Mouse (Mus musculus) intestine, postnatal 0 days (tissue): ENCODE measurements around the gene Pik3ap1. TPM values are rescaled to one million over a fixed set of nuclear protein-coding genes. Genes with fewer than 3 reads are reported as not detected.

Experiments used
- ATAC-seq: fragments of 200-750 bp; cut with Nextera tagmentation; 2 replicates; pipeline ENCODE4 v1.8.0; 2017; ENCODE audit warnings: mild to moderate bottlenecking, moderate TSS enrichment, moderate library complexity
- H3K27ac ChIP-seq: fragments of 300-500 bp; sonication (generic); 2 replicates; pipeline ENCODE4 v1.5.1; 2014; ENCODE audit warnings: mild to moderate bottlenecking, low read depth, low read length, moderate library complexity
- H3K27me3 ChIP-seq: fragments of 300-500 bp; sonication (generic); replicated peaks from 2 replicates; pipeline ENCODE4 v1.6.1; 2014; ENCODE audit warnings: low read length, mixed read lengths; ENCODE audit not compliant: control insufficient read depth, insufficient read depth
- H3K36me3 ChIP-seq: fragments of 300-500 bp; sonication (generic); 2 replicates; pipeline ENCODE4 v1.6.1; 2014; ENCODE audit warnings: mild to moderate bottlenecking, moderate library complexity; ENCODE audit not compliant: control insufficient read depth, insufficient read depth
- H3K4me1 ChIP-seq: fragments of 300-500 bp; sonication (generic); replicated peaks from 2 replicates; pipeline ENCODE4 v1.6.1; 2014; ENCODE audit warnings: antibody characterized with exemption, low read length, mixed read lengths; ENCODE audit not compliant: control insufficient read depth, insufficient read depth
- H3K4me2 ChIP-seq: fragments of 300-500 bp; sonication (generic); replicated peaks from 2 replicates; pipeline ENCODE4 v1.6.1; 2014; ENCODE audit warnings: low read depth, mild to moderate bottlenecking, moderate library complexity
- H3K4me3 ChIP-seq: fragments of 300-500 bp; sonication (generic); 2 replicates; pipeline ENCODE4 v1.5.1; 2014; ENCODE audit warnings: low read depth, low read length
- H3K9ac ChIP-seq: fragments of 300-500 bp; sonication (generic); 2 replicates; pipeline ENCODE4 v1.6.1; 2014; ENCODE audit warnings: mild to moderate bottlenecking, low read depth, low read length
- H3K9me3 ChIP-seq: fragments of 300-500 bp; sonication (generic); 2 replicates; pipeline ENCODE4 v1.6.1; 2016; ENCODE audit warnings: mixed run types; ENCODE audit not compliant: control insufficient read depth
- CTCF ChIP-seq: sonication (generic); IDR thresholded peaks from 2 replicates; pipeline ENCODE4 v1.5.1; 2016; ENCODE audit warnings: low read depth, mild to moderate bottlenecking, control low read depth, antibody characterized with exemption, moderate library complexity
- WGBS: fragments of 180-500 bp; shearing (Covaris S2); extraction: QIAGEN DNeasy Blood & Tissue Kit; methylation state at CpG from one replicate; pipeline ENCODE4 v1.1.7; 2014; 5-methylcytosine and 5-hydroxymethylcytosine counted together
- polyA plus RNA-seq: library from polyadenylated mRNA; unstranded; fragments of >200 nt; fragmentation: Nextera tagmentation; extraction: Ambion mirVana; gene quantifications from 2 replicates; pipeline ENCODE4 v1.2.1, GENCODE M21; 2015

Gene Pik3ap1
- polyA plus RNA-seq, 1 experiment from 2014 or later: 2.0 TPM

GRCm38 (mm10) chr19:41341677-41342076 lies 43.2 kb downstream of the Pik3ap1 start:
- Histone ChIP-seq H3K27ac (no peak overlapping the region), H3K27me3 (no peaks in the 10 kb centered on the region), H3K9ac (no peak overlapping the region), H3K9me3 (no peaks in the 10 kb centered on the region), H3K4me2 (no peak overlapping the region), H3K4me1 (0 out of 2 replicates have a peak, but pooled peaks cover 3% of the 10 kb centered on the region), H3K4me3 (no peak overlapping the region), H3K36me3 (no peaks in the 10 kb centered on the region)
- ATAC-seq: no peak
- no peak for TF ChIP-seq CTCF
- WGBS: 74% methylated on average over 5 of the region's 5 CpGs

- ATAC-seq: no peak
Observed at GRCm38 (mm10) chr19:41339020-41339836, 45.7 kb downstream of the Pik3ap1 start.

GRCm38 (mm10) chr19:41338379-41338778 lies 46.5 kb downstream of the Pik3ap1 start:
- TF ChIP-seq CTCF: no peak
- Histone ChIP-seq H3K4me1 (no peaks in the 10 kb centered on the region), H3K4me3 (no peak overlapping the region), H3K36me3 (no peaks in the 10 kb centered on the region), H3K27ac (no peak overlapping the region), H3K4me2 (no peak overlapping the region), H3K27me3 (no peaks in the 10 kb centered on the region), H3K9ac (no peak overlapping the region), H3K9me3 (no peaks in the 10 kb centered on the region)
- no peak for ATAC-seq
- 82% methylated on average over 6 of the region's 6 CpGs for WGBS

More at GRCm38 (mm10) chr19:41339020-41339836, 45.7 kb downstream of the Pik3ap1 start:
- H3K27me3 ChIP-seq: no peaks in the 10 kb centered on the region
- no peak overlapping the region for H3K4me3 ChIP-seq
- WGBS: 65% methylated on average over 21 of the region's 21 CpGs
- no peaks in the 10 kb centered on the region for H3K9me3 ChIP-seq
- H3K36me3 ChIP-seq: no peaks in the 10 kb centered on the region
- no peak overlapping the region for H3K9ac ChIP-seq
- no peaks in the 10 kb centered on the region for H3K4me1 ChIP-seq
- H3K4me2 ChIP-seq: no peak overlapping the region
- no peak for TF ChIP-seq CTCF
- no peak overlapping the region for H3K27ac ChIP-seq

- no peak overlapping the region for H3K4me2 ChIP-seq
- H3K9me3 ChIP-seq: no peaks in the 10 kb centered on the region
- H3K36me3 ChIP-seq: no peaks in the 10 kb centered on the region
- 79% methylated on average over 3 of the region's 3 CpGs for WGBS
- H3K4me3 ChIP-seq: no peak overlapping the region
- H3K4me1 ChIP-seq: no peaks in the 10 kb centered on the region
- no peak for TF ChIP-seq CTCF
- no peak for ATAC-seq
- H3K27me3 ChIP-seq: no peaks in the 10 kb centered on the region
- no peak overlapping the region for H3K27ac ChIP-seq
- no peak overlapping the region for H3K9ac ChIP-seq
Observed at GRCm38 (mm10) chr19:41335721-41336120, 49.2 kb downstream of the Pik3ap1 start.

- no peak for ATAC-seq
- Histone ChIP-seq H3K9ac (no peak overlapping the region), H3K4me1 (no peaks in the 10 kb centered on the region), H3K36me3 (no peaks in the 10 kb centered on the region), H3K4me2 (no peak overlapping the region), H3K9me3 (no peaks in the 10 kb centered on the region), H3K27ac (no peak overlapping the region), H3K27me3 (no peaks in the 10 kb centered on the region), H3K4me3 (no peak overlapping the region)
- TF ChIP-seq CTCF: no peak
- WGBS: 81% methylated on average over 8 of the region's 8 CpGs
Observed at GRCm38 (mm10) chr19:41332986-41333385, 51.9 kb downstream of the Pik3ap1 start.

GRCm38 (mm10) chr19:41332228-41332627 lies 52.7 kb downstream of the Pik3ap1 start:
- H3K27ac ChIP-seq: no peak overlapping the region
- TF ChIP-seq CTCF: no peak
- no peak overlapping the region for H3K4me2 ChIP-seq
- H3K27me3 ChIP-seq: no peaks in the 10 kb centered on the region
- no peak for ATAC-seq
- H3K9ac ChIP-seq: no peak overlapping the region
- no peaks in the 10 kb centered on the region for H3K36me3 ChIP-seq
- H3K4me1 ChIP-seq: no peaks in the 10 kb centered on the region
- H3K9me3 ChIP-seq: no peaks in the 10 kb centered on the region
- WGBS: 84% methylated on average over 12 of the region's 12 CpGs
- no peak overlapping the region for H3K4me3 ChIP-seq
